Mouse (Mus musculus) stomach, postnatal 0 days (tissue): Measurements from ENCODE around the gene Pnp2.

Source experiments
- CTCF ChIP-seq: IDR thresholded peaks from 2 replicates; pipeline ENCODE4 v1.5.1; 2016; ENCODE audit warnings: antibody characterized with exemption, low read depth, mild to moderate bottlenecking, moderate library complexity
- EP300 ChIP-seq: optimal IDR thresholded peaks from 2 replicates; pipeline ENCODE3; 2016; ENCODE audit warnings: antibody characterized with exemption

- TF ChIP-seq CTCF (no peak), EP300 (no peak)
Observed at GRCm38 (mm10) chr14:51007152-51007801, 51.5 kb downstream of the Pnp2 start, which contains the start of gene Rnase10.
